Mouse (Mus musculus): ENCODE results near the gene Mafg.

Gene Mafg

GRCm38 (mm10) chr11:120618619-120619535 lies 14.5 kb downstream of the Mafg start:
- no peak for DNase-seq

- DNase-seq = peak; percentile 95
Observed at GRCm38 (mm10) chr11:120617519-120618112, 15.8 kb downstream of the Mafg start, which contains the start of gene Pcyt2. TSS of gene Pcyt2 (minus strand) at chr11:120617936.

GRCm38 (mm10) chr11:120616617-120617294 lies 16.6 kb downstream of the Mafg start:
- DNase-seq = peak; percentile 71

- DNase-seq = no peak
Observed at GRCm38 (mm10) chr11:120615606-120616203, 17.7 kb downstream of the Mafg start.

GRCm38 (mm10) chr11:120615167-120615566 lies 18.2 kb downstream of the Mafg start:
- DNase-seq = no peak

DNA sequence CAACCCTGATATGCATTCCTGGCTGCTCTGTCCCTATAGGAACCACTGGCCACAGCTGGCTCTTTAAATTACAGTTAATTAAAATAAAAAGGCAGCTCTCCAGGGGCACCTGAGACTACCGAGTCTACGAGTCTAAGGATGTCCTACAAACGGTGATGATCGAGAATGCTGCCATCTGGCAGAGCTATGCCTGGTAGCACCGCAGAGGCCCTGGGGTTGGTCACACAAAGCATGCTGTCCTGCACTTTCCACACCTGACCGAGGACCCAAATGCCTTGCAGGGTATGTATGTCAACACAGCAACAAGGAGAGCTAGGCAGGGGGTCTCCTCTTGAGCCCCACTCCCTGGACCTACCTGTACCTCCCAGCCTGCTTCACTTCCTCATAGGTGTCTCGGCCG lies 19.4 kb downstream of the Mafg start:
- no peak for DNase-seq

DNA sequence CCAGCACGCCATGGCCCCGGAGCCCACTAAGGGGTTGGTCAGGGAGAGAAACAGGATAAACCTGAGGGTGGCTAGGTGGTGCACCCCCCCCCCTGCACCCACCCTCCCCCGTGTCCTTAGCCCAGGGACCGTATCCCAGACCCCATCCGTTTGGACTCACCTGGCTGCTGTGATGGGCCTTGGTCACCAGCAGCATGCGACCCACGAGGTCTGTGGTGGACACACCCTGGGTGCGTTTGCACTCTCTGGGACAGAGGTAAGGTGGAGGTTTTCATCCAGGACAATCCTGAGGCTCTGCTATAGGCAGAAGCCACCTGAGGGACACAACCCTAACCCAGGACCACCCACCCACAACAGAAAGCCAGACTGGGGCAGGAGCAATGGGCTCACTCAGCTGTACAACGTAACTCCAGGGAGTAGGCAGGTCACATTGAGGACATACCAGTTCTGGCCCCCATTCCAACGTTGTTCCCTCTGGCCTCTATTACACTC lies 19.9 kb downstream of the Mafg start:
- DNase-seq = no peak

GRCm38 (mm10) chr11:120612763-120613162 lies 20.6 kb downstream of the Mafg start:
- peak; percentile 80 for DNase-seq

DNA sequence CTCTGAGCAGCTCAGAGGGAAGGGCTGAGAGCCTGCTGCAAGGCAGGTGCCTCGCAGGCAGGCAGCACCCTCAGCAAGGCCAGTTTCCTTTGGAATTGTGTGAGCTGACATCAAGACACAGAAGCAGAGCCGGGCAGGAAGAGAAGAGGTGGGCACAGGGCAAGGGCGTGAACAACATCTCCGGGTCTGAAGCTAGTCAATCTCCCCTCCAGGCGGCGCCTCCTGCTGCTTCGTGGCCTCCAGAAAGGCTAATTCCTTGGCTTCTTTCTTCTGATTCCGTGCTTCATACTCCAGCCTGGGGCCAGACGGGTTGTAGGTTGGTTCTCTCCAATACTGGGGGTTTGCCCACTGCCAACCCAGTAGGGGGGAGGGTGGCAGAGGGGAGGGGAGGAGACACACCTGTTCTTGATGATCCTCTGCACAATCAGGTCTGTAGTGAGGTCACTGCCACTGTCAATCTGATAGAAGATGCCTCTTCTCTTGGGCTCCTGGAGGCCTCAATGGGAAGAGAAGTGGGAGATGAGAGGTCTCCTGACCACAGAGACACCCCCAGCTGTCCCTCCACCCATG lies 22.8 kb downstream of the Mafg start:
- no peak for DNase-seq

DNA sequence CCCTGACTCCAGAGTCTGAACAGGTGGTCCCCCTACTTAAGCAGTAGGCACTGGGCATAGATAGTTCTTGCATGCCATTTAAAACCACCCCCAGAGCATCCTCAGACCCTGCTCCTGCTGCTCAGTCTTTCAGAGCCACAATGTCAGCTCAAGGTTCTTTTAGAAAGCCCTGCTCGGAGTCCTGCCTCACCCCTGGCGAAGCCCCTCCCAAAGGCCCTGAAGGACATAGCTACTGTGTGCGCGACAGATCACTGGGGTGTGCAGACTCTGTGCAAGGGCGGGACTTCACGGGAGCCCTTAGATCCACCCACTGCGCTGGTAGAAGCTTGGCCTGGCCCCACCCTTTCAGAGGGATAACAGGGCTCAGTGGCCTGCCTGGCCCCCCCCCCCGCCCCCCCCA lies 24.1 kb downstream of the Mafg start:
- peak; percentile 48 for DNase-seq

DNA sequence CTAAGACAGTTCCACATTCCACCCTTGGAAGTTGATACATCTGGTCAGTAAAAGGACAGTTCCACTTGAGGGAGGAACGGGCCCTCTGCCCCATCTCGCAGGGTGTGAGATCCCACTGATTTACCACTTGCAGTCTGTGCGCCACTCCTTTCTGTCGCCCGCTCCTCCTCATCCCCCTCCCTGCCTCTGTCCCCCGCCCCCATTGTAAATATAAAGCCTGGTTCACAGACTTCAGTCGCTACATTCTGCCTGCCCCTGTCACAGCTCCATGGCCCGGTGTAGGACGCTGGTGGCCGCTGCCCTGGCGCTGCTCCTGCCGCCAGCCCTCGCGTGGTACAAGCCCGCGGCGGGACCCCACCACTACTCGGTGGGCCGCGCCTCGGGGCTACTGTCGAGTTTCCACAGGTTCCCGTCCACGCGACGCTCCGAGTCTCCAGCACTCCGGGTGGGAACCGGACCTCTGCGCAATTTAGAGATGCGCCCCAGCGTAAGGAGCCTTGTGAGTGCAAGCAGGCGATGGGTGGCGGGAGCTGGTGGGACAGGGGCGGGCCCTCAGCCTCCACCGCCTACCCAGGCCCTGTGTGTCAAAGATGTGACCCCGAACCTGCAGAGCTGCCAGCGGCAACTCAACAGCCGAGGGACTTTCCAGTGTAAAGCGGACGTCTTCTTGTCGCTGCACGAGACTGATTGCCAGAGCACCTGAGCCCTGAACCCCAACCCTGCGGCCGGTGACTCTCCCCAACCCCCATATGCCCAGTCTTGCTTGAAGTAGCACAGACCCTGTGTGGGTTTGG lies 25.0 kb downstream of the Mafg start, which contains the start of gene Npb:
TSS of gene Npb (plus strand) at position 237 of the 794 bp plus-strand sequence.
- no peak for DNase-seq

GRCm38 (mm10) chr11:120606764-120607163 lies 26.6 kb downstream of the Mafg start:
- DNase-seq = no peak

DNA sequence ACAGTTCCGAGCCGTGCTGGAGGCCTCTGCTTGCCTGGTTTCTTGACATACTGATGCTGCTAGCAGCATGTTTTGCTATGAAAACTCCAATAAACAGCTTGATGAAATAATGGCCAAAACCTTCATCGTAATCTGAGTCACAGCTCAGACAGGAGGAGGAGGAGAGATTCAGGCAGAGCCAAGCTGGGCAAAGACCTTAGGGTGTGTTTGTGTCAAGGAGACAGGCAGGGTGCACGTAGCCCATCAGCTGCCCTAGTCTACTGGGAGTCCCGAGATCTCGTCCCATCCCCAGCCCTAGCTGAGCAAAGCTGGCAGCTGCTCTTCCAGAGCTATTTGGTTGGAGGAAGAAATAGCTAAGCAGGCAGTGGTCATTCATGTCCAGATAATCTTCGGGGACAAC lies 27.7 kb downstream of the Mafg start:
- no peak for DNase-seq

DNA sequence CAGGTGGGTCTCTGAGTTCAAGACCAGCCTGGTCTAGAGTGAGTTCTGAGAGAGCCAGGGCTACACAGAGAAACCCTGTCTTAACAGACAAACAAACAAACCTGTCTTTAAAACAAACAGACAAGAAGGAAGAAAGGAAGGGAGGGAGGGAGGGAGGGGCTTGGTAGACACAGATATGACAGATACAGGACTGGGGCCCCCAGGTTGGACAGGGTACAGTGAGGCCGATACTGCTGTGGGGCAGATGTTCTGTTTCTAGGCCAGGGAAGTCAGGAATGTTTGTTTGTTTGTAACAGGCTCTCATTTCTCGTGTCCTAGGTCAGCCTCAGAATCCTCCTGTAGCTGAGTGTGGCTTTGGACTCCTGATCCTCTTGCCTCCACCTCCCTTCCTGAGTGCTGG lies 29.9 kb downstream of the Mafg start:
- no peak for DNase-seq

- DNase-seq = no peak
Observed at GRCm38 (mm10) chr11:120600716-120601115, 32.7 kb downstream of the Mafg start.

DNA sequence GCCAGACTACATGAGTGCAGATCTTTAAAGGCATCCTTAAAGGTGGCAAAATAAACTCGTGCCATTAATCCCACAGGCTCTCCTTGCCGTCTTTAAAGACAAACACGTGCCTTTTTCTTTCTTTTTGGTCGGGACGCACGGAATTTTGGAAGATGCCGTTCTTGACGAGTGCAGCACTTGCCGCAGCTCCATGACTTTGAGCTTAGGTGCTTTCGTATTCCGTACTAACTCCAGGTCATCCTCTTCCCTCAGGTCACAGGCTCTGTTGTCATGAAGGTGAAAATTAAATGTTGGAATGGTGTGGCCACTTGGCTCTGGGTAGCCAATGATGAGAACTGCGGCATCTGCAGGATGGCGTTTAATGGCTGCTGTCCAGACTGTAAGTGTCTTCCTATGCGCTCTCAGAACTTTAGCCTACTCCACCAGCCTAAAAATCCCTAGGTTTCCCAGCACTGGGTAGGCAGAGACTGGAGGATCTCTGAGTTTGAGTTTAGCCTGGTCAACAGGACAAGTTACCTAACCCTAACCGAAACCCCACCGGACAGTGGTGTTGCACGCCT lies 34.3 kb downstream of the Mafg start:
- no peak for DNase-seq

DNA sequence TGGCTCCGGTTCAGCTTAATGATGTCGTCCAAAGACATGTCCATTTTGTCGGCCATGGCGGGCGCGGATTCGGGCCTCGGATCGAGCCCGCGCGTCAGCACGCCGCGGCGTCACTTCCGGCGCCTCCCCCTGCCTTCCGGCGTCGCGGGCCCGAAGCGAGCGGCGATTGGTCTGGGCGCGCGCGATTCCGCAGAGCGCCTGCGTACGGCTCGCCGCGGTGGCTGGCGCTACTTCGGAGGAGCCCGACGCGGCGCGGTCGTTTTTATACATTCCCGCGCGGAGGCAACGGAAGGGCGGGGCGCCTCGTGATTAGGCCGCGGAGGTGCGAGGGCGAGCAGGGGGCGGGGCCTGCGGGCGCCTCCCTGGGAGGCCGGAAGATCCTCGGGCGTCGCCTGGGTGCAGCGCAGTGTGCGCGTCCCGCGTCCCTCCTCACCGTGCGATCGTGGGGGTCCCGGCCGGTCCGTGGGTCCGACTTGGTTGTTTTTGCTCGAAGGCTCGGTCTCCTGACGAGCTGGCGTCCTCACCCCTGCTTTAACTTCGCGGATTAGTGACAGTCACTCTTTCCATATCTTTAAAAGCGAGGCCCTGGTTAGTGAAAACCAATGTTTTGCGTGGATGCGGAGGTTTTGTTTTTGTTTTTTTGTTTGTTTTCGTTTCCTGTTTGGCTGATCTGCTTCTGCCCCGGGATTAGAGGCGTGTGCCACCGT lies 35.0 kb downstream of the Mafg start, which contains the start of the genes Alyref and Anapc11:
TSS of gene Alyref (minus strand) at position 83 of the 707 bp plus-strand sequence.
TSS of gene Anapc11 (plus strand) at position 139 of the 707 bp plus-strand sequence.
- DNase-seq = peak; percentile 93

GRCm38 (mm10) chr11:120597240-120598235 lies 35.9 kb downstream of the Mafg start:
- DNase-seq = peak; percentile 40

DNA sequence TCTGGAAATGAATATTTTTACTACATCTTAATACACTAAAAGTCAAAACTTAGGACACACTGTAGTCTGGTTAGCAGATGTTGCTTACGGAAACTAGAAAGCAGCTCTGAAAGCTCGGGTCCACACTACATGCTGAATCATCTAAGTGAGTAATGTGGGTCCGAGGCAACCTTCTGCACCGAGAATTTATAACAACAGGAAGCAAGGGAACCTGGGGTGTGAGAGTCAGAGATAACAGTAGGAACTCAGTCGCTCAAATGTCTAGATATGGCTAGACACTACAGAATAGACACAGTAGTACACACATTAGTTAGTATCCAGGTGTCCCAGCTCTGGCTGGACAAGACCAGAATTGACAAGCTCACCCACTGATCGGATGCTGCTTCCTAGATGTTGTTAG lies 44.9 kb downstream of the Mafg start:
- no peak for DNase-seq
